ENCODE assay signal across 25 mouse cellular contexts in genomic region chr12:25605396-25605795, GRCm38 (mm10).
DNase-seq lines count a peak whose midpoint lies in the region; ATAC-seq and TF ChIP-seq lines count a peak whose summit lies in the region.
"Had no signal": no experiment of that assay in that cellular context is flagged by ENCODE, and none has a peak within 500 bp of the region (broad histone marks: within the 10 kb centered on the region; RNA-seq: fewer than 3 reads in every experiment).

No protein-coding gene starts in this region.

- no peaks in the 10 kb centered on the region for H3K27me3 ChIP-seq in heart, embryonic 10.5 days (ENCODE audit: insufficient read depth, poor library complexity, severe bottlenecking)
- H3K27me3 ChIP-seq in kidney, embryonic 16.5 days (ENCODE audit: insufficient read depth, low read length): no peaks in the 10 kb centered on the region; the same call in 1 of the 2 replicates
- H3K27me3 ChIP-seq in kidney, embryonic 14.5 days (ENCODE audit: control insufficient read depth, insufficient read depth, low read length): no peaks in the 10 kb centered on the region
- H3K27me3 ChIP-seq in lung, embryonic 14.5 days (ENCODE audit: insufficient read depth, low read length): no peaks in the 10 kb centered on the region
- H3K27me3 ChIP-seq: CH12.LX; forebrain, embryonic 12.5 days; kidney, embryonic 15.5 days; limb, embryonic 13.5 days; midbrain, embryonic 15.5 days; neural tube, embryonic 15.5 days; stomach, embryonic 15.5 days had no signal

- no peaks in the 10 kb centered on the region for H3K36me3 ChIP-seq in heart, embryonic 10.5 days
- H3K36me3 ChIP-seq in kidney, embryonic 16.5 days (ENCODE audit: insufficient read depth, low read length): no peaks in the 10 kb centered on the region
- no peaks in the 10 kb centered on the region for H3K36me3 ChIP-seq in kidney, embryonic 14.5 days (ENCODE audit: control insufficient read depth, insufficient read depth, low read length)
- H3K36me3 ChIP-seq in lung, embryonic 14.5 days (ENCODE audit: insufficient read depth): no peaks in the 10 kb centered on the region
- H3K36me3 ChIP-seq: forebrain, embryonic 12.5 days; kidney, embryonic 15.5 days; limb, embryonic 13.5 days; midbrain, embryonic 15.5 days; neural tube, embryonic 15.5 days; stomach, embryonic 15.5 days had no signal

- 73% methylated on average over 3 of the region's 3 CpGs for WGBS in heart, embryonic 10.5 days
- 69% methylated on average over 3 of the region's 3 CpGs for WGBS in kidney, embryonic 16.5 days
- WGBS in kidney, embryonic 14.5 days: 65% methylated on average over 3 of the region's 3 CpGs
- WGBS in lung, embryonic 14.5 days: 52% methylated on average over 3 of the region's 3 CpGs

- H3K9ac ChIP-seq in kidney, embryonic 16.5 days (replicated peaks; ENCODE audit: low read length): no peak overlapping the region
- no peak overlapping the region for H3K9ac ChIP-seq in kidney, embryonic 14.5 days (ENCODE audit: low read depth, low read length)
- no peak overlapping the region for H3K9ac ChIP-seq in lung, embryonic 14.5 days
- H3K9ac ChIP-seq: forebrain, embryonic 12.5 days; forebrain, postnatal 0 days; hindbrain, embryonic 14.5 days; kidney, embryonic 15.5 days; limb, embryonic 13.5 days; midbrain, embryonic 15.5 days; neural tube, embryonic 15.5 days; stomach, embryonic 15.5 days had no signal

- no peak for TF ChIP-seq CTCF in lung, embryonic 14.5 days (IDR thresholded peaks at IDR 0.05; ENCODE audit: low read depth)

- no peaks in the 10 kb centered on the region for H3K4me1 ChIP-seq in heart, embryonic 10.5 days
- H3K4me1 ChIP-seq in kidney, embryonic 16.5 days (ENCODE audit: insufficient read depth, low read length): no peaks in the 10 kb centered on the region
- 0 out of 2 replicates have a peak, but pooled peaks cover 3% of the 10 kb centered on the region for H3K4me1 ChIP-seq in kidney, embryonic 14.5 days (ENCODE audit: control insufficient read depth, insufficient read depth, low read length)
- H3K4me1 ChIP-seq in lung, embryonic 14.5 days (ENCODE audit: insufficient read depth): no peaks in the 10 kb centered on the region
- H3K4me1 ChIP-seq: forebrain, embryonic 12.5 days; kidney, embryonic 15.5 days; stomach, embryonic 15.5 days had no signal

- no peak overlapping the region for H3K27ac ChIP-seq in heart, embryonic 10.5 days
- H3K27ac ChIP-seq in kidney, embryonic 16.5 days (ENCODE audit: low read length): no peak overlapping the region
- H3K27ac ChIP-seq in kidney, embryonic 14.5 days (ENCODE audit: low read depth, low read length): no peak overlapping the region
- H3K27ac ChIP-seq in lung, embryonic 14.5 days (ENCODE audit: low read depth): no peak overlapping the region
- H3K27ac ChIP-seq: forebrain, embryonic 12.5 days; hindbrain, embryonic 14.5 days; kidney, embryonic 15.5 days; limb, embryonic 13.5 days; midbrain, embryonic 15.5 days; neural tube, embryonic 15.5 days; stomach, embryonic 15.5 days had no signal

- no peak overlapping the region for H3K4me2 ChIP-seq in kidney, embryonic 16.5 days (replicated peaks; ENCODE audit: low read depth, low read length)
- no peak overlapping the region for H3K4me2 ChIP-seq in kidney, embryonic 14.5 days (replicated peaks; ENCODE audit: low read depth, low read length)
- no peak overlapping the region for H3K4me2 ChIP-seq in lung, embryonic 14.5 days
- H3K4me2 ChIP-seq: forebrain, embryonic 12.5 days; hindbrain, embryonic 14.5 days; kidney, embryonic 15.5 days; limb, embryonic 13.5 days; liver, embryonic 11.5 days; midbrain, embryonic 15.5 days; neural tube, embryonic 15.5 days; stomach, embryonic 15.5 days had no signal

- peak; percentile 92 for DNase-seq in heart, adult 11 months
- DNase-seq in heart, embryonic 10.5 days (ENCODE audit: low spot score): no peak
- peak; percentile 26 for DNase-seq in lung, embryonic 14.5 days
- DNase-seq in lung, adult 18-20 months: no peak
- DNase-seq in spleen, adult 18-20 months: no peak
- DNase-seq: adrenal gland, adult 8-10 months; cerebellum, adult 2 months; cerebellum, postnatal 14 days; forebrain, postnatal 0 days; retina, postnatal 1 day; right cerebral cortex, postnatal 14 days; thymus, postnatal 14 days had no signal

- H3K4me3 ChIP-seq in heart, embryonic 10.5 days: no peak overlapping the region
- H3K4me3 ChIP-seq in kidney, embryonic 16.5 days (ENCODE audit: low read length): no peak overlapping the region
- H3K4me3 ChIP-seq in kidney, embryonic 14.5 days (ENCODE audit: low read length): no peak overlapping the region
- H3K4me3 ChIP-seq in lung, embryonic 14.5 days (ENCODE audit: low read depth, low read length): no peak overlapping the region
- H3K4me3 ChIP-seq: erythroblast, embryonic 14.5 days; forebrain, embryonic 12.5 days; kidney, embryonic 15.5 days; limb, embryonic 13.5 days; midbrain, embryonic 15.5 days; neural tube, embryonic 15.5 days; stomach, embryonic 15.5 days had no signal

- no peaks in the 10 kb centered on the region for H3K9me3 ChIP-seq in heart, embryonic 10.5 days
- no peaks in the 10 kb centered on the region for H3K9me3 ChIP-seq in kidney, embryonic 16.5 days (ENCODE audit: low read length)
- H3K9me3 ChIP-seq in kidney, embryonic 14.5 days (ENCODE audit: control insufficient read depth, low read length): no peaks in the 10 kb centered on the region
- no peaks in the 10 kb centered on the region for H3K9me3 ChIP-seq in lung, embryonic 14.5 days (ENCODE audit: low read depth, low read length)
- H3K9me3 ChIP-seq: forebrain, embryonic 12.5 days; kidney, embryonic 15.5 days; limb, embryonic 13.5 days; midbrain, embryonic 15.5 days; neural tube, embryonic 15.5 days; stomach, embryonic 15.5 days had no signal

- ATAC-seq in kidney, embryonic 16.5 days (ENCODE audit: low FRiP score, low TSS enrichment): 0 out of 2 replicates have a peak, but pooled peaks have one; percentile 49
- no peak for ATAC-seq in kidney, embryonic 14.5 days (ENCODE audit: low FRiP score, low TSS enrichment)
- ATAC-seq in lung, embryonic 14.5 days (ENCODE audit: insufficient read depth): no peak
- ATAC-seq: activated CD4-positive, CD25-positive, alpha-beta regulatory T cell, adult 4 months; forebrain, postnatal 0 days; midbrain, embryonic 15.5 days had no signal

Comparison
In these comparisons a context has a peak if more than half of its experiments do, and no peak if none do; other contexts are left out.
1. DNase-seq: peak in heart, adult 11 months (single experiment) and lung, embryonic 14.5 days (single experiment); none in heart, embryonic 10.5 days (single experiment), lung, adult 18-20 months (0 of 2) and spleen, adult 18-20 months (0 of 2).